Mouse (Mus musculus) forebrain, postnatal 0 days (tissue): ENCODE measurements at regions not wholly inside any gene's neighbourhood (a gene's known extent, or its start where the extent isn't known, plus 50 kb on each side); places are given as distances from the start of the nearest gene placed in this dataset.

ENCODE experiments used
- ATAC-seq: fragments of 200-750 bp; cut with Nextera tagmentation; 2 replicates; pipeline ENCODE4 v1.8.0; 2017; ENCODE audit warnings: mild to moderate bottlenecking, moderate library complexity
- DNase-seq: peaks from one replicate; pipeline ENCODE4 v3.0.0-alpha.2; 2015
- H3K27ac ChIP-seq: fragments of 300-500 bp; sonication (generic); 2 replicates; pipeline ENCODE4 v1.5.1; 2014; ENCODE audit warnings: low read depth, mild to moderate bottlenecking, antibody characterized with exemption, low read length, moderate library complexity, mixed read lengths
- H3K27me3 ChIP-seq: fragments of 300-500 bp; sonication (generic); 2 replicates; pipeline ENCODE4 v1.6.1; 2014; ENCODE audit warnings: mild to moderate bottlenecking, low read length, mixed read lengths; ENCODE audit not compliant: insufficient read depth
- H3K36me3 ChIP-seq: fragments of 300-500 bp; sonication (generic); 2 replicates; pipeline ENCODE4 v1.6.1; 2014; ENCODE audit warnings: mild to moderate bottlenecking, moderate library complexity; ENCODE audit not compliant: insufficient read depth
- H3K4me1 ChIP-seq: fragments of 300-500 bp; sonication (generic); 2 replicates; pipeline ENCODE4 v1.6.1; 2014; ENCODE audit warnings: antibody characterized with exemption; ENCODE audit not compliant: insufficient read depth
- H3K4me2 ChIP-seq: fragments of 300-500 bp; sonication (generic); 2 replicates; pipeline ENCODE4 v1.6.1; 2014; ENCODE audit warnings: low read depth, mild to moderate bottlenecking, moderate library complexity
- H3K4me3 ChIP-seq: fragments of 300-500 bp; sonication (generic); 2 replicates; pipeline ENCODE4 v1.5.1; 2014; ENCODE audit warnings: low read depth, low read length, mixed read lengths
- H3K9ac ChIP-seq: fragments of 300-500 bp; sonication (generic); 2 replicates; pipeline ENCODE4 v1.6.1; 2014; ENCODE audit warnings: mild to moderate bottlenecking
- H3K9me3 ChIP-seq: fragments of 300-500 bp; sonication (generic); 2 replicates; pipeline ENCODE4 v1.6.1; 2016; ENCODE audit warnings: low read length
- CTCF ChIP-seq: sonication (generic); IDR thresholded peaks from 2 replicates; pipeline ENCODE4 v1.5.1; 2016; ENCODE audit warnings: antibody characterized with exemption, control low read depth, low read depth
- WGBS: fragments of 180-500 bp; shearing (Covaris S2); extraction: QIAGEN DNeasy Blood & Tissue Kit; methylation state at CpG from one replicate; pipeline ENCODE4 v1.1.7; 2014; 5-methylcytosine and 5-hydroxymethylcytosine counted together

DNA sequence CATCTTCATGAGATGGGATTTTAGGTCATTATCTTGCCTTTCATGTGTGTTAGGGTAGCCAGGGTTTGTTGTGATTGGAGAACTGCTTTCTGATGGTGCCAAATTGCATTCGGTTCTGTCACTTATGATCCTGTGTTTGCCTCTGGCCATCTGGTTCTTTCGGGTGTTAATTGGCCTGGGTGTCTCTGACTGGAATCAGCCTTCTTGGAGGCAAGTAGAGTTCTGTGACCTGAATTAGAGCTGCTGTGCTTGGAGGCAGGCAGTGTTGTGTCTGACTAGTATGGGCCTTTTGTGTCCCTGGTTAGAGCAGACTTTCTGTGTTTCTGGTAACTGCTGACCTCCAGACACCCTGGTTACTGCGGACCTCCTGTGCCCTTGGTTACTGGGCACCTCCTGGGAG, 434.1 kb upstream of the Itga1 start:
- WGBS: 55% methylated on average over 3 of the region's 3 CpGs
- Histone ChIP-seq H3K4me1 (no peaks in the 10 kb centered on the region), H3K27me3 (no peaks in the 10 kb centered on the region), H3K9me3 (no peaks in the 10 kb centered on the region), H3K27ac (no peak overlapping the region), H3K4me2 (no peak overlapping the region), H3K9ac (no peak overlapping the region), H3K36me3 (no peaks in the 10 kb centered on the region), H3K4me3 (no peak overlapping the region)
- peak; percentile 38; the same call in 1 of the 2 replicates for ATAC-seq
- no peak for TF ChIP-seq CTCF
- DNase-seq: no peak

DNA sequence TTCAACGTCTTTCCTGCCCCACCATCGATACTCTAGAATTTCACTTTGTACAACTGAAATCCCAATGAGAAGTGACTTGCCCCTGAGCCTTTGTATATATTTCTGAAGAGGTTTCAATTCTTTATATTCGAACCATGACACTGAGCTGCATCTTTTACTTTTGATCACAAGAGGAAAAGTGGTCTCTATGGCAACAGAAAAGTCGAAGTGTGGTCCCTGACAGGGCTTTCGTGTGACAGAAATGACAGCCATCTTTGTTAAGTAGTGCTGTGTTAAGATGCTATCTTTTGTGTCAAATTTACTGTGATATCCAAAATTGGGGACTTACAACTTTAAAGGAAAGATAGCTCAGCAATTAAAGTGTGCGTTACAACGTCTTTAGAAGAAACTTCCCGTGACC, 412.1 kb upstream of the Itga1 start:
- no peaks in the 10 kb centered on the region for H3K27me3 ChIP-seq
- DNase-seq (peak; percentile 35), ATAC-seq (peak; percentile 58; the same call in 1 of the 2 replicates)
- no peak for TF ChIP-seq CTCF
- H3K4me2 ChIP-seq: no peak overlapping the region
- no peak overlapping the region for H3K4me3 ChIP-seq
- no peaks in the 10 kb centered on the region for H3K4me1 ChIP-seq
- no peak overlapping the region for H3K9ac ChIP-seq
- no peak overlapping the region for H3K27ac ChIP-seq
- H3K36me3 ChIP-seq: no peaks in the 10 kb centered on the region
- H3K9me3 ChIP-seq: no peaks in the 10 kb centered on the region
- 41% methylated on average over 8 of the region's 8 CpGs for WGBS

DNA sequence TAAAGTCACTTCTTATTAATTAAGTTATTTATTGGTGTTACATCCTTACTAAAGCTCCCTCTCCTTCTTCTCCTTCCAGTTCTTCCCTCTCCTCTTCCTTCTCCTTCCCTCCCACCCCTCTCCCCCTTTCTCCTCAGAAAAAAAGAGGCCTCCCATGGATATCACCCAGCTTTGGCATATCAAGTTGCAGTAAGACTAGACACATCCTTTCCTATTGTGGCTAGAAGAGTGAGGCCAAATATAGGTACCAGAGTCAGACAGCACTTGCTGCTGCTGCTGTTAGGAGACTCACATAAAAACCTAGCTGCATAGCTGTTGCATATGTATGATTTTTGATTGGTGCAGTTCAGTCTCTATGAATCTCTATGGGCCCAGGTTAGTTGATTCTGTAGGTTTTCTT, 410.4 kb upstream of the Itga1 start:
- H3K36me3 ChIP-seq: no peaks in the 10 kb centered on the region
- H3K27ac ChIP-seq: no peak overlapping the region
- no peak overlapping the region for H3K4me2 ChIP-seq
- TF ChIP-seq CTCF: no peak
- no peak for ATAC-seq
- H3K9ac ChIP-seq: no peak overlapping the region
- H3K9me3 ChIP-seq: no peaks in the 10 kb centered on the region
- no peaks in the 10 kb centered on the region for H3K4me1 ChIP-seq
- DNase-seq: no peak
- no peak overlapping the region for H3K4me3 ChIP-seq
- no peaks in the 10 kb centered on the region for H3K27me3 ChIP-seq

DNA sequence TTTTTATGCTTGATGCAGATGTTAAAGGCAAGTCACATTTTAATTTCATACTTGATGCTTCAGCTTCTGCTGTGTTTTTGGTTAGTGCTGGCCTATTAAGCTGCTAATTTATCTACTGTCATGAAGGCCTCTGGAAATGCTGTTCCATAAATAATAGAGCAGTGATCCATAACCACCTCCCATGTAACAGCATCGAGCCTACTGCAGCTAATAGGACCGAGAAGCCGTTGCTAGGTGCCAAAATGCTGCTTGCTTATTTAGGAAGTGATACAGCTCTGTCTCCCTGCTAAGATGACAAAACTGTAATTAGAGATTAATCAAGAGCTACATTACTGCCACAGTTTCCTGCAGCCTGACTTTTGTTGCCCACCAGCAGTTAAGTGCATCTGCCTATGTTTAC, 406.9 kb upstream of the Itga1 start:
- Histone ChIP-seq H3K27me3 (no peaks in the 10 kb centered on the region), H3K27ac (no peak overlapping the region), H3K4me2 (no peak overlapping the region), H3K9me3 (no peaks in the 10 kb centered on the region), H3K36me3 (no peaks in the 10 kb centered on the region), H3K4me1 (no peaks in the 10 kb centered on the region), H3K4me3 (no peak overlapping the region), H3K9ac (no peak overlapping the region)
- TF ChIP-seq CTCF: no peak
- 50% methylated on average over 3 of the region's 3 CpGs for WGBS
- DNase-seq (peak; percentile 16), ATAC-seq (peak; percentile 56; the same call in 1 of the 2 replicates)

DNA sequence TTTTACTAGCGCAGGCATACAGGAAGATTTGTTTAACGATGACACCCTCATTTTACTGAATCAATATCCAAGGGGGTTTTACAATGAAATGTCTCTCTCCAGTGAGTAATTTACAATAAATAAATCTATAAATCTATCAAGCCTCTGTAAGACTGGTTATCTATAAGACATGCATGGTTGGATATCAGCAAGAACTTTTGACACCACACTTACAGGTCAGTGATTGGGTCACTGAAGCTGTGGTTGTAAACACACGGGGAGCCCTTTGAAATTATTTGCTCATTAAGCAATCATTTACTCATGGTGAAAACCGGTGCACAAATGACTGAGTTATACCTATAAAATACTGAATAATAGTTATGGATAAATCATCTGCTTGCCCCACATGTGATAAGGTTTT, 392.6 kb upstream of the Itga1 start:
- Histone ChIP-seq H3K4me1 (no peaks in the 10 kb centered on the region), H3K4me3 (no peak overlapping the region), H3K9ac (no peak overlapping the region), H3K27me3 (no peaks in the 10 kb centered on the region), H3K27ac (no peak overlapping the region), H3K4me2 (no peak overlapping the region), H3K9me3 (no peaks in the 10 kb centered on the region), H3K36me3 (no peaks in the 10 kb centered on the region)
- DNase-seq (no peak), ATAC-seq (no peak)
- 56% methylated on average over 4 of the region's 4 CpGs for WGBS
- no peak for TF ChIP-seq CTCF

DNA sequence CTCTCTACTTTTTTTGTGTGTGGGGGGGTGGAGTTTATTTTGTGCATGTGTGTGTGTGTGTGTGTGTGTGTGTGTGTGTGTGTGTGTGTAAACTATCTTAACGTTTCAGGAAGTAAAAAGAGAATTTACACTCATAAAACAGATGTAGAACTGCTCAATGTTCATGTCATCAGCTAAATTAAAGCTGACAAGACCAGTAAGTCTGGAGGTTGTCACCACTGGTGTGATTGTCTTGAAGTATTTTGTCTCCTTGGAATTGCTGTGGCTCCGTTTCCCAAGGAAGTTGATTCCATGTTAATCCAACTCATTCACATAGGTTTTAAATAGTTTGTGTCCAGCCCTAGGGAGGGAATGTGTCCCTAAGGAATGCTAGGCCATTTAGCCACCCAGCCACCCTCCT, 374.1 kb upstream of the Itga1 start:
- no peaks in the 10 kb centered on the region for H3K36me3 ChIP-seq
- H3K27me3 ChIP-seq: no peaks in the 10 kb centered on the region
- DNase-seq (no peak), ATAC-seq (no peak)
- no peak for TF ChIP-seq CTCF
- H3K4me3 ChIP-seq: no peak overlapping the region
- no peaks in the 10 kb centered on the region for H3K4me1 ChIP-seq
- 45% methylated on average over 2 of the region's 2 CpGs for WGBS
- H3K27ac ChIP-seq: no peak overlapping the region
- H3K9me3 ChIP-seq: no peaks in the 10 kb centered on the region
- H3K4me2 ChIP-seq: no peak overlapping the region
- H3K9ac ChIP-seq: no peak overlapping the region

DNA sequence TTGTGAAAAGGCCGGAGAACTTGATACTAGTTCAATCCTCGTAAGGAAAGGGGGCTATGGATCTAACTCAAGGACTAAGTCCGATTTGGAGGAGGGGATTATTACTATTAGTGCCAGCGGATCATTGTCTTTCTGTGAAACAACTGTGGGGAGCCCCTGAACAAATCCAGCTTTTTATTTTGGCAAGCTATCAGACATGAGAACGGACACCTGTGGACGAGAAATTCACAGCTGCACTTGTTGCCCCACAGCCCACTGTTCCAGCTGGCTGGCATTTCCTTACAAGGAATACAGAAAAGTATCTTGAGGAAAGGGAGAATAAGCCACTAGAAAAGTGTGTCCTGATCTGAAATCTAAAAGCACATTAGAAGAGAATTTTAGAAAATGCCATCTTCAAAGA, 363.9 kb upstream of the Itga1 start:
- Histone ChIP-seq H3K4me1 (no peaks in the 10 kb centered on the region), H3K27me3 (no peaks in the 10 kb centered on the region), H3K4me3 (no peak overlapping the region), H3K36me3 (no peaks in the 10 kb centered on the region), H3K9me3 (no peaks in the 10 kb centered on the region), H3K27ac (no peak overlapping the region), H3K4me2 (no peak overlapping the region), H3K9ac (no peak overlapping the region)
- TF ChIP-seq CTCF: no peak
- no peak for ATAC-seq
- DNase-seq: no peak
- WGBS: 67% methylated on average over 6 of the region's 6 CpGs

DNA sequence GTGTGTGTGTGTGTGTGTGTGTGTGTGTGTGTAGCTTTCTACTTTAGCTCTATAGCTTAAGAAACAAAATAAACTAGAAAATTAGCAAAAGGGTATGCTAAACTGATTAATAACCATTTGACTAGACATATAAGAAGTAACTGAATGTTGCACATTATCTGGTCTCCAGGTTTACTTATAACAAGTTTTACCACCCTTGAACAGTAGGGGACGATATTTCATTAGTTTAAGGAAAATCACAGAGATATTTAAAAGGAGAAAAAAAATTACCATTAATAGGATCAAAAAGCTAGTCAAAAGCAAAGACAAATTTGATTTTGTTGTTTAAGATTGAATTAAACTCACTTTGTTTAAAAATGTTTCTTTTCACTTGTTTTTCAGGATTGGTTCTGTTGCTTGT, 349.5 kb upstream of the Itga1 start:
- H3K9me3 ChIP-seq: no peaks in the 10 kb centered on the region
- H3K27ac ChIP-seq: no peak overlapping the region
- no peaks in the 10 kb centered on the region for H3K4me1 ChIP-seq
- no peak overlapping the region for H3K9ac ChIP-seq
- peak; percentile 73 for TF ChIP-seq CTCF
- H3K36me3 ChIP-seq: no peaks in the 10 kb centered on the region
- no peak overlapping the region for H3K4me2 ChIP-seq
- H3K27me3 ChIP-seq: no peaks in the 10 kb centered on the region
- 14% methylated on average over 1 of the region's 1 CpGs for WGBS
- ATAC-seq: no peak
- peak; percentile 15 for DNase-seq
- no peak overlapping the region for H3K4me3 ChIP-seq
